Mouse (Mus musculus) spleen, adult 2 months (tissue): ENCODE data around the gene Olfr1208. TPM values are rescaled to one million over a fixed set of nuclear protein-coding genes. Genes with fewer than 3 reads are reported as not detected.

Experiments
- DNase-seq, 2 experiments: peaks; one replicate each; pipeline versions ENCODE4 v3.0.0 to v3.0.0-alpha.2; 2012 to 2021; ENCODE audit warnings: low spot score in 2 of 2, low read depth in 1 of 2
- H3K27ac ChIP-seq: fragments of 200-500 bp; 2 replicates; pipeline ENCODE4 v1.5.1; 2012; ENCODE audit warnings: low read length, inconsistent platforms; ENCODE audit not compliant: insufficient read depth
- H3K27me3 ChIP-seq: fragments of 200-500 bp; 2 replicates; pipeline ENCODE4 v1.6.1; 2012; ENCODE audit warnings: mild to moderate bottlenecking, moderate library complexity, low read length, inconsistent platforms; ENCODE audit not compliant: control insufficient read depth, insufficient read depth
- H3K36me3 ChIP-seq: fragments of 200-500 bp; 2 replicates; pipeline ENCODE4 v1.6.1; 2012; ENCODE audit warnings: mild to moderate bottlenecking, low read length, inconsistent platforms; ENCODE audit not compliant: control insufficient read depth, insufficient read depth
- H3K4me1 ChIP-seq: fragments of 200-500 bp; 2 replicates; pipeline ENCODE4 v1.6.1; 2011; ENCODE audit warnings: inconsistent platforms; ENCODE audit not compliant: control insufficient read depth, insufficient read depth, insufficient read length
- H3K4me3 ChIP-seq: fragments of 200-500 bp; 2 replicates; pipeline ENCODE4 v1.5.1; 2011; ENCODE audit warnings: mild to moderate bottlenecking, inconsistent platforms; ENCODE audit not compliant: insufficient read depth, insufficient read length; ENCODE audit errors: extremely low read depth
- CTCF ChIP-seq: fragments of 200-500 bp; IDR thresholded peaks from 2 replicates; pipeline ENCODE4 v1.5.1; 2011; ENCODE audit warnings: mild to moderate bottlenecking, inconsistent platforms; ENCODE audit not compliant: insufficient read depth, insufficient read length, insufficient replicate concordance; ENCODE audit errors: extremely low read depth
- POLR2A ChIP-seq: fragments of 200-500 bp; IDR thresholded peaks from 2 replicates; pipeline ENCODE4 v1.6.1; 2011; ENCODE audit warnings: low read depth, low read length, inconsistent platforms
- WGBS: fragments of 180-500 bp; shearing (Covaris S2); methylation state at CpG from one replicate; pipeline ENCODE4 v1.1.7; 2018; 5-methylcytosine and 5-hydroxymethylcytosine counted together
- polyA plus RNA-seq: library from polyadenylated mRNA; depleted of rRNA; stranded (reverse); fragments of >200 nt; gene quantifications from 2 replicates; pipeline ENCODE4 v1.2.3, GENCODE M21; 2012; rRNA removed

Gene Olfr1208
- not detected in 2 replicates for polyA plus RNA-seq

DNA sequence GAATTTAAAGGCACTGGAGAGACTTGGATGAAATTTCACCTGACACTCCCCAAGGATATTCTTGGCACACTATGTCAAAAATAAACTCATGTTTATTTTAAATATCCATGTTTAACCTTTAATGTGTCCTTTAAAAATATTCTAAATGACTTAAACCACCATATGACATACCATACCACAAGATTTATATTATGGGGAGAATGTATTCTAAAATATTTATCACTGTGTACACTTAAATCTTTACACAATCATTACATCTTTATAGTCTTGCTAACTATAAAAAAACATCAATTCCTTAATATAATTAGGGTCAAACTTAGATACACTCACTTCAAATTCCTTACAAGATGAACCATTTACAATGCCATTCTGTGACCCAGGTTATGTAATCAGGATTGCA, at the start of gene Olfr1208:
Gene Olfr1208 (minus strand): TSS at position 101 of the 400 bp plus-strand sequence.
- H3K27me3 ChIP-seq: no peaks in the 10 kb centered on the region
- H3K27ac ChIP-seq: no peak within 1 kb of the TSS
- H3K4me1 ChIP-seq: no peaks in the 10 kb centered on the region
- no peaks in the 10 kb centered on the region for H3K36me3 ChIP-seq
- no peak for DNase-seq
- H3K4me3 ChIP-seq: no peak within 1 kb of the TSS
- TF ChIP-seq POLR2A: no peak
- TF ChIP-seq CTCF: no peak

DNA sequence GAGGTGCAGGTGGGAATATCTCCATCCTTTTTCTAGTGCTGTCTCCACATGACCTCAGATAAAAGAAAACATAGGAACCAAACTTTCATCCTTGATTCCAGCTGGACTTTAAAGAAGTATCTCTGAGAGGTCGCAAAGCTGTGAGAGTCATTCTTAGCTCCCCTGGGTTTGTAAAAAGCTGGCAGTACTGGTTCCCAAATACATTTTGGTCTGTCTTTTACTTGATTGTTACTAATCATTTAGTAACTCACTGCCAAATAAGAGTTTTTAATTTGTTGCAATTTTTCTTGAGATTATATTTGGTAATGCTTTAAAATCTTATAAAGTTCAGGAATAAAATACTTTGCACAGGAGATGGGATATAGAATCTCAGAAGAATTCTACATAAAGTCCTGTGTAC, 35.9 kb upstream of the Olfr1208 start, which contains the start of gene Olfr1211:
Gene Olfr1211 (minus strand): TSS at position 101 of the 400 bp plus-strand sequence.
- H3K36me3 ChIP-seq: no peaks in the 10 kb centered on the region
- DNase-seq: no peak
- H3K4me1 ChIP-seq: no peaks in the 10 kb centered on the region
- no peaks in the 10 kb centered on the region for H3K27me3 ChIP-seq
- H3K4me3 ChIP-seq: no peak within 1 kb of the TSS
- no peak within 1 kb of the TSS for H3K27ac ChIP-seq
- 90% methylated on average over 1 of the region's 1 CpGs for WGBS
- TF ChIP-seq POLR2A: no peak
- no peak for TF ChIP-seq CTCF

- H3K27me3 ChIP-seq: no peaks in the 10 kb centered on the region
- DNase-seq: no peak
- no peak within 1 kb of the TSS for H3K4me3 ChIP-seq
- no peaks in the 10 kb centered on the region for H3K4me1 ChIP-seq
- 89% methylated on average over 3 of the region's 3 CpGs for WGBS
- H3K36me3 ChIP-seq: no peaks in the 10 kb centered on the region
- no peak within 1 kb of the TSS for H3K27ac ChIP-seq
- TF ChIP-seq POLR2A (no peak), CTCF (no peak)
These were observed 12.9 kb upstream of the Olfr1208 start, which contains the start of gene Olfr1209 for GRCm38 (mm10) chr2:88915057-88915456. Gene Olfr1209, minus strand, starts transcription at chr2:88915157.

GRCm38 (mm10) chr2:88862931-88863330, 39.2 kb downstream of the Olfr1208 start, which contains the start of gene Olfr1206:
Gene Olfr1206, plus strand, starts transcription at chr2:88863231.
- no peaks in the 10 kb centered on the region for H3K4me1 ChIP-seq
- DNase-seq: no peak
- no peak for TF ChIP-seq CTCF
- no peak for TF ChIP-seq POLR2A
- H3K27ac ChIP-seq: no peak within 1 kb of the TSS
- H3K36me3 ChIP-seq: no peaks in the 10 kb centered on the region
- 89% methylated on average over 2 of the region's 2 CpGs for WGBS
- no peak within 1 kb of the TSS for H3K4me3 ChIP-seq
- H3K27me3 ChIP-seq: no peaks in the 10 kb centered on the region

GRCm38 (mm10) chr2:88848992-88849391, 53.1 kb downstream of the Olfr1208 start, which contains the start of gene Olfr1204:
Gene Olfr1204, plus strand, starts transcription at chr2:88849292.
- Histone ChIP-seq H3K27me3 (no peaks in the 10 kb centered on the region), H3K4me1 (no peaks in the 10 kb centered on the region), H3K27ac (no peak within 1 kb of the TSS), H3K4me3 (no peak within 1 kb of the TSS), H3K36me3 (no peaks in the 10 kb centered on the region)
- 85% methylated on average over 1 of the region's 1 CpGs for WGBS
- TF ChIP-seq POLR2A: no peak
- TF ChIP-seq CTCF: no peak
- DNase-seq: no peak

Other genes with a start within 250 kb of the Olfr1208 start
- not detected in 2 replicates for gene Olfr1193, start 226.7 kb downstream of the Olfr1208 start, polyA plus RNA-seq
- gene Olfr1195, start 213.1 kb downstream of the Olfr1208 start, polyA plus RNA-seq: not detected in 2 replicates
- gene Olfr1196, start 197.7 kb downstream of the Olfr1208 start, polyA plus RNA-seq: not detected in 2 replicates
- gene Olfr1197, start 169.9 kb downstream of the Olfr1208 start, polyA plus RNA-seq: not detected in 2 replicates
- gene Olfr1198, start 150.9 kb downstream of the Olfr1208 start, polyA plus RNA-seq: not detected in 2 replicates
- gene Olfr1199, start 141.8 kb downstream of the Olfr1208 start, polyA plus RNA-seq: not detected in 2 replicates
- not detected in 2 replicates for gene Olfr1200, start 131.8 kb downstream of the Olfr1208 start, polyA plus RNA-seq
- gene Olfr1201, start 109.3 kb downstream of the Olfr1208 start, polyA plus RNA-seq: not detected in 2 replicates
- gene Olfr1202, start 87.8 kb downstream of the Olfr1208 start, polyA plus RNA-seq: not detected in 2 replicates
- gene Olfr1205, start 72.6 kb downstream of the Olfr1208 start, polyA plus RNA-seq: not detected in 2 replicates
- gene Olfr1204, start 53.0 kb downstream of the Olfr1208 start, polyA plus RNA-seq: not detected in 2 replicates
- not detected in 2 replicates for gene Olfr1206, start 39.1 kb downstream of the Olfr1208 start, polyA plus RNA-seq
- not detected in 2 replicates for gene Olfr1209, start 12.8 kb upstream of the Olfr1208 start, polyA plus RNA-seq
- gene Olfr1211, start 35.8 kb upstream of the Olfr1208 start, polyA plus RNA-seq: not detected in 2 replicates
- gene Olfr1212, start 51.7 kb upstream of the Olfr1208 start, polyA plus RNA-seq: not detected in 2 replicates
- gene Gm13762, start 78.0 kb upstream of the Olfr1208 start, polyA plus RNA-seq: not detected in 2 replicates
- not detected in 2 replicates for gene Olfr1214, start 90.3 kb upstream of the Olfr1208 start, polyA plus RNA-seq
- gene Olfr1215, start 104.7 kb upstream of the Olfr1208 start, polyA plus RNA-seq: not detected in 2 replicates
- not detected in 2 replicates for gene Olfr1216, start 116.0 kb upstream of the Olfr1208 start, polyA plus RNA-seq
- gene Olfr1217, start 129.8 kb upstream of the Olfr1208 start, polyA plus RNA-seq: not detected in 2 replicates
- gene Olfr1218, start 158.9 kb upstream of the Olfr1208 start, polyA plus RNA-seq: not detected in 2 replicates
- not detected in 2 replicates for gene Olfr1219, start 181.2 kb upstream of the Olfr1208 start, polyA plus RNA-seq
- gene Olfr1220, start 204.5 kb upstream of the Olfr1208 start, polyA plus RNA-seq: not detected in 2 replicates
- not detected in 2 replicates for gene Olfr1221, start 215.0 kb upstream of the Olfr1208 start, polyA plus RNA-seq
- gene Olfr1222, start 230.7 kb upstream of the Olfr1208 start, polyA plus RNA-seq: not detected in 2 replicates
- gene Olfr1223, start 249.2 kb upstream of the Olfr1208 start, polyA plus RNA-seq: not detected in 2 replicates